ENCODE assay signal across 15 mouse cellular contexts in genomic region chr9:95574116-95574515, GRCm38 (mm10).
"Had no signal": no experiment of that assay in that cellular context is flagged by ENCODE, and none has a peak within 500 bp of the region (broad histone marks: within the 10 kb centered on the region; RNA-seq: fewer than 3 reads in every experiment).

No protein-coding gene starts in this region.

- H3K27me3 ChIP-seq: neural tube, embryonic 15.5 days; stomach, embryonic 15.5 days had no signal

- H3K4me1 ChIP-seq: neural tube, embryonic 15.5 days; stomach, embryonic 15.5 days had no signal

- H3K27ac ChIP-seq: neural tube, embryonic 15.5 days; stomach, embryonic 15.5 days; stomach, postnatal 0 days had no signal

- H3K9me3 ChIP-seq: neural tube, embryonic 15.5 days; stomach, embryonic 15.5 days had no signal

- H3K4me3 ChIP-seq: neural tube, embryonic 15.5 days; stomach, embryonic 15.5 days had no signal

- DNase-seq: retina, postnatal 1 day; right cerebral cortex, adult 18-20 months; right cerebral cortex, postnatal 14 days; right cerebral cortex, postnatal 25 days; right cerebral cortex, postnatal 4 days; spleen, adult 18-20 months; thymus, adult 18-20 months; thymus, adult 2 months; thymus, postnatal 14 days; thymus, postnatal 25 days; thymus, postnatal 36 days; thymus, postnatal 4 days had no signal

- H3K4me2 ChIP-seq: neural tube, embryonic 15.5 days; stomach, embryonic 15.5 days had no signal

- H3K9ac ChIP-seq: neural tube, embryonic 15.5 days; stomach, embryonic 15.5 days had no signal

- H3K36me3 ChIP-seq: neural tube, embryonic 15.5 days; stomach, embryonic 15.5 days had no signal
